Mouse (Mus musculus) heart, embryonic 12.5 days (tissue): Measurements from ENCODE around the gene Grip1. TPM values are rescaled to one million over a fixed set of nuclear protein-coding genes. Genes with fewer than 3 reads are reported as not detected.

ENCODE experiments used
- ATAC-seq: fragments of 200-750 bp; cut with Nextera tagmentation; 2 replicates; pipeline ENCODE4 v1.8.0; 2017; ENCODE audit warnings: moderate TSS enrichment, moderate library complexity; ENCODE audit not compliant: insufficient number of reproducible peaks, low FRiP score
- H3K27ac ChIP-seq: fragments of 300-500 bp; sonication (generic); 2 replicates; pipeline ENCODE4 v1.5.1; 2016; ENCODE audit warnings: mild to moderate bottlenecking, moderate library complexity; ENCODE audit not compliant: poor library complexity, severe bottlenecking
- H3K27me3 ChIP-seq: fragments of 300-500 bp; sonication (generic); replicated peaks from 2 replicates; pipeline ENCODE4 v1.6.1; 2016; ENCODE audit warnings: mild to moderate bottlenecking, moderate library complexity
- H3K36me3 ChIP-seq: fragments of 300-500 bp; sonication (generic); 2 replicates; pipeline ENCODE4 v1.6.1; 2016; ENCODE audit warnings: mild to moderate bottlenecking, moderate library complexity
- H3K4me1 ChIP-seq: fragments of 300-500 bp; sonication (generic); replicated peaks from 2 replicates; pipeline ENCODE4 v1.6.1; 2016; ENCODE audit warnings: mild to moderate bottlenecking
- H3K4me2 ChIP-seq: fragments of 300-500 bp; sonication (generic); 2 replicates; pipeline ENCODE4 v1.6.1; 2016; ENCODE audit warnings: mild to moderate bottlenecking, moderate library complexity
- H3K4me3 ChIP-seq: fragments of 300-500 bp; sonication (generic); 2 replicates; pipeline ENCODE4 v1.5.1; 2016; ENCODE audit warnings: mild to moderate bottlenecking
- H3K9ac ChIP-seq: fragments of 300-500 bp; sonication (generic); 2 replicates; pipeline ENCODE4 v1.6.1; 2016; ENCODE audit warnings: mild to moderate bottlenecking, moderate library complexity
- H3K9me3 ChIP-seq: fragments of 300-500 bp; sonication (generic); replicated peaks from 2 replicates; pipeline ENCODE4 v1.6.1; 2016; ENCODE audit warnings: mild to moderate bottlenecking, moderate library complexity
- WGBS: fragments of 180-500 bp; shearing (Covaris S2); methylation state at CpG from one replicate; pipeline ENCODE4 v1.1.7; 2016; 5-methylcytosine and 5-hydroxymethylcytosine counted together
- polyA plus RNA-seq: library from polyadenylated mRNA; unstranded; fragments of >200 nt; fragmentation: Nextera tagmentation; extraction: Ambion mirVana; gene quantifications from 2 replicates; pipeline ENCODE4 v1.2.1, GENCODE M21; 2016

Grip1 gene
- polyA plus RNA-seq, 1 experiment from 2014 or later: 3.1 TPM

- no peaks in the 10 kb centered on the region for H3K36me3 ChIP-seq
- 37% methylated on average over 7 of the region's 7 CpGs for WGBS
- H3K27ac ChIP-seq: peak overlapping the region; percentile 59
- no peaks in the 10 kb centered on the region for H3K9me3 ChIP-seq
- 0 out of 2 replicates have a peak, but pooled peaks have one; percentile 54 for ATAC-seq
- H3K27me3 ChIP-seq: no peaks in the 10 kb centered on the region
- no peak overlapping the region; the same call in 1 of the 2 replicates for H3K9ac ChIP-seq
- H3K4me3 ChIP-seq: no peak overlapping the region
- H3K4me2 ChIP-seq: peak overlapping the region; percentile 59
- H3K4me1 ChIP-seq: peaks cover 21% of the 10 kb centered on the region
These were observed 161.1 kb downstream of the Grip1 start for GRCm38 (mm10) chr10:119614726-119615125.

DNA sequence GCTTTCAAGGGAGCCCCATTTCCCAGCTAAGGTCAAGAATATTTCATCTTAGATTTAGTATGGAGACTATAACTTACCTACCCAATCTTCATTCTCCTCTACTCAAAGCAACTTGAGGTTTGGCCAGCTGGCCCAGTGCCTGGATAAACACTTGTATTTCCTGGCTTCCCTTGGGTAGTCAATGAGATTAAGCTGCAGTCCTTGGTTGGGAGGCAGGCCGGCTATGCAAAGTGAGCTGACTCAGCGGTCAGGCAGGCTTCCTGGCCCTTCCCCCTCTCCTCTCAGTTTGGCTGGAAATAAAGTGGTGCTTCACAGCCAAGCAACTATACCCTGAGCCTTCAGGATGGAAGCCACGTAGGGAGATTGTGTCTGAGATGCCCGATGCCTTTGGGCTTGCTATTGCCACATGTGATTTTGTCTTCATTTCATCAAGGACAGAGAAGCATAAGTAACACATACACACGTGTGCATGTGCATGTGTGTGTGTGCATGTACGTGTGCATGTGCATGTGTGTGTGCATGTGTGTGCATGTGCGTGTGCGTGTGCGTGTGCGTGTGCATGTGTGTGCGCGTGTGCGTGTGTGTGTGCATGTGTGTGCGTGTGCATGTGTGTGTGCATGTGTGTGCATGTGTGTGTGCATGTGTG lies 161.7 kb downstream of the Grip1 start:
- 63% methylated on average over 14 of the region's 14 CpGs for WGBS
- ATAC-seq: peak; percentile 90
- Histone ChIP-seq H3K27me3 (no peaks in the 10 kb centered on the region), H3K4me2 (peak overlapping the region; percentile 59), H3K4me1 (peaks cover 19% of the 10 kb centered on the region), H3K27ac (peak overlapping the region; percentile 64), H3K9me3 (no peaks in the 10 kb centered on the region), H3K36me3 (no peaks in the 10 kb centered on the region), H3K4me3 (no peak overlapping the region), H3K9ac (no peak overlapping the region)

GRCm38 (mm10) chr10:119616078-119616477 lies 162.4 kb downstream of the Grip1 start:
- Histone ChIP-seq H3K36me3 (no peaks in the 10 kb centered on the region), H3K27me3 (no peaks in the 10 kb centered on the region), H3K9ac (no peak overlapping the region), H3K4me3 (no peak overlapping the region), H3K4me2 (no peak overlapping the region), H3K4me1 (peaks cover 17% of the 10 kb centered on the region), H3K9me3 (no peaks in the 10 kb centered on the region), H3K27ac (0 out of 2 replicates have a peak overlapping the region, but pooled peaks have one; percentile 64)
- 80% methylated on average over 3 of the region's 3 CpGs for WGBS
- no peak for ATAC-seq

GRCm38 (mm10) chr10:119628656-119629055 lies 175.0 kb downstream of the Grip1 start:
- no peak overlapping the region for H3K27ac ChIP-seq
- no peaks in the 10 kb centered on the region for H3K36me3 ChIP-seq
- peaks cover 13% of the 10 kb centered on the region for H3K4me1 ChIP-seq
- ATAC-seq: no peak
- WGBS: 42% methylated on average over 4 of the region's 4 CpGs
- H3K9ac ChIP-seq: no peak overlapping the region
- no peak overlapping the region for H3K4me3 ChIP-seq
- no peaks in the 10 kb centered on the region for H3K9me3 ChIP-seq
- no peak overlapping the region for H3K4me2 ChIP-seq
- H3K27me3 ChIP-seq: no peaks in the 10 kb centered on the region

DNA sequence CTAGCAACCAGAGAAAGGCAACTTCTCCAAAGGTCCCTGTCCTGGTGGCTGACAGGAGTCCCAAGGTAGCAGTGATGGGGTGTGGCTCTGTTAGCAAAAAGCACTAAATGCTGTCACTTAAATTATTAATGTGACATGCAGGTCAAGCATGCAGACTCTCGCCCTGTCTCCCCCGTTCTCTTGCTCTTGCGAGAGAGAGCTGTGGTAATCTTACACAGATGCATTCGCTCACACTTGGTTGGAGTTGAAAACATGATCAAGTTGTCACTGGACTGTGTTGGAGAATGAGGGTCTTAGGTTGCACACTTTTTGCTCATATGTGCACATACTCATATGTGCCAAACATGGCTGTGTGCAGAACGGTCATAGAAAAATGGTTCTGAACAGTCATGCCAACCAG lies 176.8 kb downstream of the Grip1 start:
- no peaks in the 10 kb centered on the region for H3K36me3 ChIP-seq
- no peak for ATAC-seq
- H3K4me2 ChIP-seq: no peak overlapping the region
- 85% methylated on average over 5 of the region's 5 CpGs for WGBS
- H3K4me3 ChIP-seq: no peak overlapping the region
- H3K9ac ChIP-seq: no peak overlapping the region
- H3K27ac ChIP-seq: no peak overlapping the region
- H3K9me3 ChIP-seq: no peaks in the 10 kb centered on the region
- peaks cover 28% of the 10 kb centered on the region for H3K4me1 ChIP-seq
- no peaks in the 10 kb centered on the region for H3K27me3 ChIP-seq

DNA sequence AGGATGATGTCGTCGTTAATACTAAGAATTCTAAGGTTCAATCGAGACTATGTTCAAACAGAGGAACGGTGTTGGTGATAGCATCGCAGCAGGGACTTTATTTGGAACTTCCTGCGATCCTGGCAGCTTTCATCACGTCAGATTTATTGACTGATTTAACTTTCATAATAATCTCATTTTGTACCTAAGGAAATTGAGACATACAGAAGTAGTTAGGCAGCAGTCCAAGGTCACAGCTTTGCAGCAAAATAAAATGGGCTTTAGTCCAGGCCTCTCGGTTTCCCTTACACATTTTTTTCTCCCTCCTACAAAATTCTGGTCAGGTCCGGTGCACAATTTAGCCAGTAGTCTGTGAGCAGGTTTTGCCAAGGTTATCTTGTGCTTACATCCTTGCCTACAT lies 178.3 kb downstream of the Grip1 start:
- Histone ChIP-seq H3K9ac (no peak overlapping the region), H3K4me3 (no peak overlapping the region), H3K36me3 (no peaks in the 10 kb centered on the region), H3K27me3 (no peaks in the 10 kb centered on the region), H3K9me3 (no peaks in the 10 kb centered on the region), H3K4me1 (peaks cover 28% of the 10 kb centered on the region), H3K4me2 (no peak overlapping the region), H3K27ac (no peak overlapping the region)
- 77% methylated on average over 9 of the region's 9 CpGs for WGBS
- ATAC-seq: no peak

GRCm38 (mm10) chr10:119634544-119634943 lies 180.9 kb downstream of the Grip1 start:
- Histone ChIP-seq H3K4me2 (peak overlapping the region; percentile 70), H3K4me3 (peak overlapping the region; percentile 45), H3K9ac (peak overlapping the region; percentile 20), H3K27ac (peak overlapping the region; percentile 40; the same call in 1 of the 2 replicates), H3K9me3 (no peaks in the 10 kb centered on the region), H3K27me3 (no peaks in the 10 kb centered on the region), H3K4me1 (peaks cover 27% of the 10 kb centered on the region), H3K36me3 (no peaks in the 10 kb centered on the region)
- ATAC-seq: peak; percentile 88
- WGBS: 11% methylated on average over 6 of the region's 6 CpGs

GRCm38 (mm10) chr10:119640534-119640933 lies 186.9 kb downstream of the Grip1 start:
- no peak for ATAC-seq
- Histone ChIP-seq H3K4me3 (no peak overlapping the region), H3K4me2 (no peak overlapping the region), H3K27me3 (no peaks in the 10 kb centered on the region), H3K36me3 (no peaks in the 10 kb centered on the region), H3K4me1 (peaks cover 12% of the 10 kb centered on the region), H3K9ac (no peak overlapping the region), H3K9me3 (no peaks in the 10 kb centered on the region), H3K27ac (no peak overlapping the region)
- WGBS: 65% methylated on average over 10 of the region's 10 CpGs

DNA sequence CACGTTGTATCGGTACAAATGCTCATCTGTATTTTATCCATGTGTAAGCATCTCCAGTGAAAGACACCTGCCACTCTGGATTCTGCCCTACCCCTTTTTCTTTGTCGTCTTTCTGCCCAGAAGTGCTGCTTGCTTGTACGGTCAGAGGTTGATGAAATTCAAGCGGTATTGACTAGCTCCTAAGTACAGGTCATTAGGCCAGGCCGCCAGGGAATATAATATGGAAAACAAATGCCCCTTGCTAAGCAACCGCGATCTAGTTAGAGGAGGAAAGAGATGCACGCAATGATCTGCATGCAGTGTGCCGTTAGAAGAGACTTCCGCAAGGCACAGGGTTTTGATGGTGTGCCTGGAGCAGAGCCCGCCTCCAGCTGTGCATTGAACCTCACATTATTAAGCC lies 187.4 kb downstream of the Grip1 start:
- ATAC-seq: no peak

DNA sequence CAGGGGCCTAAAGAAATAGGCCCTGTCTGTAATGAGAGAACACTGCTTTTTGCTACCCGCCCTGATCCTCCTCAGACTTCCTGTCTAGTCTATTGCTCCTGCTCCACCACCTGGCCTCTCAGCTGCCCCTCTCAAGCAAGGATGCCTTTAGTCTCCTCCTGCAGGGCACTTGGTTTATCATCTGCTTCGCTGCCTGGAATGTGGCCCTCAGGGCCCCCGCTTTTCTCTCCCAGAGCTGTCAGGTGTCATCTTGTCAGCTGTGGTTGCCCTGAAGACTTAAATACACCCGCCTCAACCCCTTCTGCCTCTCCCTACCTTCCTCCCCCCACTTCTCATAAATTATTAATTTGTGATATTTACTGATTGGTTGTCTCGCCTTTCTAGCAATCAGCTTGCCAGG lies 190.7 kb downstream of the Grip1 start:
- Histone ChIP-seq H3K27me3 (no peaks in the 10 kb centered on the region), H3K4me1 (peaks cover 6% of the 10 kb centered on the region), H3K9ac (no peak overlapping the region), H3K27ac (no peak overlapping the region), H3K4me3 (no peak overlapping the region), H3K4me2 (no peak overlapping the region), H3K36me3 (no peaks in the 10 kb centered on the region), H3K9me3 (no peaks in the 10 kb centered on the region)
- no peak for ATAC-seq
- 36% methylated on average over 5 of the region's 5 CpGs for WGBS

More for the DNA sequence above, 187.4 kb downstream of the Grip1 start:
- Histone ChIP-seq H3K27me3 (no peaks in the 10 kb centered on the region), H3K27ac (no peak overlapping the region), H3K4me1 (peaks cover 12% of the 10 kb centered on the region), H3K4me3 (no peak overlapping the region), H3K9me3 (no peaks in the 10 kb centered on the region), H3K9ac (no peak overlapping the region), H3K36me3 (no peaks in the 10 kb centered on the region), H3K4me2 (no peak overlapping the region)
- WGBS: 85% methylated on average over 12 of the region's 12 CpGs

DNA sequence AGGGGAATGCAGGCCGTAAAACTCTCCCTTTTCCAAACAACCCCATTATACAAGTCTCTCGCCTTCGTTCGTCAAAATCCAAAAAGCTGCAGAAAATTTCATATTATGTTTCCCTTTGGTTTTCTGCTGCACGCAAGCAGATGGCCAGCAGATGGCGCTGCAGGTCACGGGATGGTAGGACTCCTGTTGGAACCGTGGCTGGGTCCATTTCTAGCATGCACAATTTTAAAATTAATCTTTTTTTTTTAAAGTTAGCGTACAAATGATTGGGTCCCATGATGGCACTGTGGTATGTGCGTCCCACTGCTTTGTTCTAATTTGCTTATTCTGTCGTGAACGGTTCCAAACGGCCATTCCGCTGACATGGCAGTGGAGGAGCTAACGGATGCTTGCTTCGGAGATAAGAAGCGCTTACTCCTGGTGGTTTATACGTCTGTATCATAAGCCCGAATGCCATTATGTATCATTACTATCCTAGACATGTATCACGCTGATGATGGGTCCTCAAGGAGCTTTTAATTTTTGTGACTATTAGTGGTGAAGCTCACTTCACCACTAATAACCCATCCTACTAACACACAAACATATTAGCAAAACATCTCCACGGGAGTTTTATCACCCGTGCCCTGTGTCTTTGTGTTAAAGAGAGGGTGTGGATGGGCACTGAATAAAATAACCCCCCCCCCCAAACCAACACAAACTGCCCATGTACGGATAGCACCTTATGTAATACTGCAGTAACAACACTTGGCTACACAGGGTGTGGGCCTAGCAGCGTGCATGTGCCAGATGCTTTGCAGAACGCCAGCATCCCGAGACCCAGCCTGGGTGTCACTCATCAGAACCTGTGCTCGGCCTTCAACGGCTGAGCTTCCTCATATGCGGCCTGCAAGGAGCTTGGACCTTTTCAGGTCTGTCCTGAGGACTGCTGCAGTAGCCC lies 193.1 kb downstream of the Grip1 start:
- H3K4me3 ChIP-seq: no peak overlapping the region
- H3K27ac ChIP-seq: no peak overlapping the region
- no peak overlapping the region for H3K4me2 ChIP-seq
- no peak for ATAC-seq
- H3K9me3 ChIP-seq: no peaks in the 10 kb centered on the region
- H3K9ac ChIP-seq: no peak overlapping the region
- H3K36me3 ChIP-seq: no peaks in the 10 kb centered on the region
- H3K4me1 ChIP-seq: peaks cover 6% of the 10 kb centered on the region
- 61% methylated on average over 29 of the region's 29 CpGs for WGBS
- no peaks in the 10 kb centered on the region for H3K27me3 ChIP-seq
